Mouse (Mus musculus): ENCODE data around the gene Phgdh. TPM values are rescaled to one million over a fixed set of nuclear protein-coding genes. Genes with fewer than 3 reads are reported as not detected.
A peak's percentile ranks its signal among the peaks of the same experiment; 100 is the strongest.

The Phgdh gene
- polyA plus RNA-seq, 1 experiment from 2014 or later: 494 TPM

DNA sequence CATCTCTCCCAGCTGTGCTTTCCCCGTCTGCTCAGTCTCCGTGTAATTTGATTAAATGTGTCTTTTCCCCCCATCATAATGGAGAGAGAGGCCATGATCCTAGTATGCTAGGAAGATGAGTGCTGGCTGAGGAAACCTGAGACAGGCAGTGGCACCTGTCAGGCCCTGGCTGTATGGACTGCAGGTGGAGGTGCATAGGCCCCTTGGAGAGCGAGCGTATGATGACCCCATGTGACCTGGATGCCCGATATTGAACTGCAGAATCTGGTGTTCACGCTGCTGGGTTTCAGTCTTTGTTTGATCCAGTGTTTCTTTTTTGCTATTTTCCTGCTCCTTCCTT lies 16.2 kb upstream of the Phgdh start:
- Histone ChIP-seq H3K4me1 (ENCODE audit: control insufficient read depth, insufficient read depth, low read length) (0 out of 2 replicates have a peak, but pooled peaks cover 4% of the 10 kb centered on the region), H3K9me3 (ENCODE audit: control insufficient read depth, low read length) (no peaks in the 10 kb centered on the region), H3K27me3 (ENCODE audit: control insufficient read depth, insufficient read depth, low read length) (no peaks in the 10 kb centered on the region), H3K27ac (ENCODE audit: low read depth, low read length) (peak overlapping the region; percentile 7; the same call in 1 of the 2 replicates), H3K4me2 (replicated peaks; ENCODE audit: low read depth, low read length) (no peak overlapping the region), H3K36me3 (ENCODE audit: control insufficient read depth, insufficient read depth, low read length) (no peaks in the 10 kb centered on the region), H3K9ac (ENCODE audit: low read depth, low read length) (no peak overlapping the region), H3K4me3 (ENCODE audit: low read length) (no peak overlapping the region)
- ATAC-seq (ENCODE audit: low FRiP score, low TSS enrichment): peak; percentile 59
- WGBS: 34% methylated on average over 6 of the region's 6 CpGs

- no peaks in the 10 kb centered on the region for H3K36me3 ChIP-seq (ENCODE audit: control insufficient read depth, insufficient read depth, low read length)
- H3K9me3 ChIP-seq (ENCODE audit: control insufficient read depth, low read length): no peaks in the 10 kb centered on the region
- H3K4me1 ChIP-seq (ENCODE audit: control insufficient read depth, insufficient read depth, low read length): 0 out of 2 replicates have a peak, but pooled peaks cover 4% of the 10 kb centered on the region
- no peak overlapping the region for H3K9ac ChIP-seq (ENCODE audit: low read depth, low read length)
- ATAC-seq (ENCODE audit: low FRiP score, low TSS enrichment): peak; percentile 85
- no peak overlapping the region for H3K4me2 ChIP-seq (replicated peaks; ENCODE audit: low read depth, low read length)
- WGBS: 54% methylated on average over 10 of the region's 10 CpGs
- no peak overlapping the region for H3K4me3 ChIP-seq (ENCODE audit: low read length)
- H3K27ac ChIP-seq (ENCODE audit: low read depth, low read length): peak overlapping the region; percentile 24; the same call in 1 of the 2 replicates
- H3K27me3 ChIP-seq (ENCODE audit: control insufficient read depth, insufficient read depth, low read length): no peaks in the 10 kb centered on the region
Observed at GRCm38 (mm10) chr3:98355344-98356025, 15.7 kb upstream of the Phgdh start.

- Histone ChIP-seq H3K9me3 (ENCODE audit: control insufficient read depth, low read length) (no peaks in the 10 kb centered on the region), H3K4me3 (ENCODE audit: low read length) (no peak overlapping the region), H3K9ac (ENCODE audit: low read depth, low read length) (no peak overlapping the region), H3K27me3 (ENCODE audit: control insufficient read depth, insufficient read depth, low read length) (no peaks in the 10 kb centered on the region), H3K4me1 (ENCODE audit: control insufficient read depth, insufficient read depth, low read length) (0 out of 2 replicates have a peak, but pooled peaks cover 6% of the 10 kb centered on the region), H3K36me3 (ENCODE audit: control insufficient read depth, insufficient read depth, low read length) (no peaks in the 10 kb centered on the region), H3K27ac (ENCODE audit: low read depth, low read length) (no peak overlapping the region), H3K4me2 (replicated peaks; ENCODE audit: low read depth, low read length) (no peak overlapping the region)
- 30% methylated on average over 7 of the region's 7 CpGs for WGBS
- no peak for ATAC-seq (ENCODE audit: low FRiP score, low TSS enrichment)
Observed at GRCm38 (mm10) chr3:98353892-98354291, 14.1 kb upstream of the Phgdh start.

- no peak overlapping the region for H3K9ac ChIP-seq (ENCODE audit: low read depth, low read length)
- H3K36me3 ChIP-seq (ENCODE audit: control insufficient read depth, insufficient read depth, low read length): no peaks in the 10 kb centered on the region
- H3K4me1 ChIP-seq (ENCODE audit: control insufficient read depth, insufficient read depth, low read length): 0 out of 2 replicates have a peak, but pooled peaks cover 6% of the 10 kb centered on the region
- no peak overlapping the region for H3K4me3 ChIP-seq (ENCODE audit: low read length)
- ATAC-seq (ENCODE audit: low FRiP score, low TSS enrichment): peak; percentile 59
- no peaks in the 10 kb centered on the region for H3K27me3 ChIP-seq (ENCODE audit: control insufficient read depth, insufficient read depth, low read length)
- no peak overlapping the region for H3K27ac ChIP-seq (ENCODE audit: low read depth, low read length)
- no peaks in the 10 kb centered on the region for H3K9me3 ChIP-seq (ENCODE audit: control insufficient read depth, low read length)
- H3K4me2 ChIP-seq (replicated peaks; ENCODE audit: low read depth, low read length): no peak overlapping the region
- 32% methylated on average over 8 of the region's 8 CpGs for WGBS
Observed at GRCm38 (mm10) chr3:98348705-98349104, 8.9 kb upstream of the Phgdh start.

- H3K9ac ChIP-seq (ENCODE audit: low read depth, low read length): no peak overlapping the region
- H3K4me3 ChIP-seq (ENCODE audit: low read length): no peak overlapping the region
- no peak overlapping the region for H3K27ac ChIP-seq (ENCODE audit: low read depth, low read length)
- 0 out of 2 replicates have a peak, but pooled peaks cover 6% of the 10 kb centered on the region for H3K4me1 ChIP-seq (ENCODE audit: control insufficient read depth, insufficient read depth, low read length)
- H3K4me2 ChIP-seq (replicated peaks; ENCODE audit: low read depth, low read length): no peak overlapping the region
- no peaks in the 10 kb centered on the region for H3K9me3 ChIP-seq (ENCODE audit: control insufficient read depth, low read length)
- ATAC-seq (ENCODE audit: low FRiP score, low TSS enrichment): no peak
- WGBS: 64% methylated on average over 6 of the region's 6 CpGs
- H3K36me3 ChIP-seq (ENCODE audit: control insufficient read depth, insufficient read depth, low read length): no peaks in the 10 kb centered on the region
- no peaks in the 10 kb centered on the region for H3K27me3 ChIP-seq (ENCODE audit: control insufficient read depth, insufficient read depth, low read length)
Observed at GRCm38 (mm10) chr3:98348106-98348505, 8.3 kb upstream of the Phgdh start.

DNA sequence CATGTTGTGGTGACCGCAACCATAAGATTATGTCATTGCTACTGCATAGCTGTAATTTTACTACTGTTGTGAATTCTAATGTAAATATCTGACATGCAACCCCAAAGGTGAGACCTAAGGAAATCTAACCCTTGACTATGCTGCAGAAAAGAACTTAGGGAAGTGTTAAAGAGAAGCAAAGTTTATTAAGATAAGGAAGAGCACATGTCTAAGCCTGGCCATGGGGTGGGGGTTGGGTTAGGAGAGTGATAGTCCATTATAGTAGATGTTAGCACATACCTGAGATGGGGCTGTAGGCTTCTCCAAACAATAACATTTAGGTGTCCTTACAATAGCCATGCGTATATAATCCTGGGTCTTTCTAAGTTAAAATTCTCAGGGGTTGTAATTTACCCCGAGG lies 3.4 kb upstream of the Phgdh start:
- no peak for ATAC-seq (ENCODE audit: low FRiP score, low TSS enrichment)
- no peaks in the 10 kb centered on the region for H3K27me3 ChIP-seq (ENCODE audit: control insufficient read depth, insufficient read depth, low read length)
- H3K36me3 ChIP-seq (ENCODE audit: control insufficient read depth, insufficient read depth, low read length): no peaks in the 10 kb centered on the region
- WGBS: 80% methylated on average over 3 of the region's 3 CpGs
- H3K4me3 ChIP-seq (ENCODE audit: low read length): no peak overlapping the region
- peaks cover 9% of the 10 kb centered on the region for H3K4me1 ChIP-seq (ENCODE audit: control insufficient read depth, insufficient read depth, low read length)
- no peaks in the 10 kb centered on the region for H3K9me3 ChIP-seq (ENCODE audit: control insufficient read depth, low read length)
- H3K9ac ChIP-seq (ENCODE audit: low read depth, low read length): no peak overlapping the region
- H3K4me2 ChIP-seq (replicated peaks; ENCODE audit: low read depth, low read length): no peak overlapping the region
- no peak overlapping the region for H3K27ac ChIP-seq (ENCODE audit: low read depth, low read length)

DNA sequence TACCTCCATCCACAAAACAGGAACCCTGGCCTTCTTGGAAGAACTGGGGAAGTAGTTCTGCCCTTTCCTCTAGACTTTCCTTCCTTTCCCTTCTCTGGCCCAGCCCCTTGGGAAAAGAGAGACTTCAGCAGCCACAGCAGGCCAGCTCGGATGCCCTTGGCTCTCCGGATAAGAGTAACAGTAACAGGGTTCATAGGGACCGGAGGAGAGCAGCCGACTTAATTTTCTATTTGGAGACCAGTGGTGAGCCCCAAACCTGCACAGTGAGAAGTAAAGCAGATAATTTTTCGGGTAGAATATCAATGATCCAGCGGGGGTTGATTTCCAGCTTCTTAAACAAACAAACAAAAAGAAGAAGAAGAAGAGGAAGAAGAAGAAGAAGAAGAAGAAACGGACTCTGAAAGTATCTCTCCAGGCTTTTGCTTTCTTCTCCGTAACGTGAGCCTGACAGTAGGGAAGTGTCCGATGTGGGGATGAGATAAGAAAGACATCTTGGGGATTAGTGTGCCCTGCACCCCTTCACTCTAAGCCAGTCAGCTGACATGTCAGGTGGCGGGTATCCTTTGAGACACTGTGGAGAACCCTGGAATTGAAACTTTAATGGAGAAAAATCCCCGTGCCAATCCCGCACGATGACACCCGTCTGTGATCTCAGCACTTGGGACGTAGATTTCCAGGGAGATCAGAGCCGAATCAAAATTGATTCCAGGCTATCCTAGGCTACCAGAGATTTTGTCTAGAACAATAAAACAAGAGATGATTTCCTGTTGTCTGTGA lies 1.2 kb upstream of the Phgdh start:
- H3K4me3 ChIP-seq (ENCODE audit: low read length): no peak overlapping the region
- H3K4me1 ChIP-seq (ENCODE audit: control insufficient read depth, insufficient read depth, low read length): peaks cover 30% of the 10 kb centered on the region
- H3K9me3 ChIP-seq (ENCODE audit: control insufficient read depth, low read length): no peaks in the 10 kb centered on the region
- no peaks in the 10 kb centered on the region for H3K36me3 ChIP-seq (ENCODE audit: control insufficient read depth, insufficient read depth, low read length)
- no peak overlapping the region for H3K9ac ChIP-seq (ENCODE audit: low read depth, low read length)
- H3K27me3 ChIP-seq (ENCODE audit: control insufficient read depth, insufficient read depth, low read length): no peaks in the 10 kb centered on the region
- WGBS: 86% methylated on average over 17 of the region's 17 CpGs
- no peak for ATAC-seq (ENCODE audit: low FRiP score, low TSS enrichment)
- H3K27ac ChIP-seq (ENCODE audit: low read depth, low read length): no peak overlapping the region
- H3K4me2 ChIP-seq (replicated peaks; ENCODE audit: low read depth, low read length): no peak overlapping the region

GRCm38 (mm10) chr3:98339097-98339705 lies 589 bp downstream of the Phgdh start:
- peak overlapping the region; percentile 81 for H3K9ac ChIP-seq (ENCODE audit: low read depth, low read length)
- H3K4me1 ChIP-seq (ENCODE audit: control insufficient read depth, insufficient read depth, low read length): peaks cover 30% of the 10 kb centered on the region
- H3K4me2 ChIP-seq (replicated peaks; ENCODE audit: low read depth, low read length): peak overlapping the region; percentile 87
- 1% methylated on average over 46 of the region's 46 CpGs for WGBS
- H3K9me3 ChIP-seq (ENCODE audit: control insufficient read depth, low read length): no peaks in the 10 kb centered on the region
- H3K27me3 ChIP-seq (ENCODE audit: control insufficient read depth, insufficient read depth, low read length): no peaks in the 10 kb centered on the region
- H3K36me3 ChIP-seq (ENCODE audit: control insufficient read depth, insufficient read depth, low read length): peaks cover 7% of the 10 kb centered on the region
- peak overlapping the region; percentile 85 for H3K27ac ChIP-seq (ENCODE audit: low read depth, low read length)
- peak; percentile 51; the same call in 1 of the 2 replicates for ATAC-seq (ENCODE audit: low FRiP score, low TSS enrichment)
- peak overlapping the region; percentile 74 for H3K4me3 ChIP-seq (ENCODE audit: low read length)

Measured in kidney, embryonic 14.5 days (tissue).